Mouse (Mus musculus) E14TG2a.4 (cell line): ENCODE measurements around the gene Pde4d.

Experiments used
- CTCF ChIP-seq: conservative IDR thresholded peaks from 2 replicates; pipeline ENCODE4 v1.5.1; 2014; ENCODE audit warnings: low read length
- NANOG ChIP-seq: IDR thresholded peaks from 2 replicates; pipeline ENCODE4 v1.6.1; 2014; ENCODE audit warnings: borderline replicate concordance, low read length, mixed read lengths
- POU5F1 ChIP-seq: IDR thresholded peaks from 2 replicates; pipeline ENCODE4 v1.6.1; 2014; ENCODE audit warnings: low read length, borderline replicate concordance

DNA sequence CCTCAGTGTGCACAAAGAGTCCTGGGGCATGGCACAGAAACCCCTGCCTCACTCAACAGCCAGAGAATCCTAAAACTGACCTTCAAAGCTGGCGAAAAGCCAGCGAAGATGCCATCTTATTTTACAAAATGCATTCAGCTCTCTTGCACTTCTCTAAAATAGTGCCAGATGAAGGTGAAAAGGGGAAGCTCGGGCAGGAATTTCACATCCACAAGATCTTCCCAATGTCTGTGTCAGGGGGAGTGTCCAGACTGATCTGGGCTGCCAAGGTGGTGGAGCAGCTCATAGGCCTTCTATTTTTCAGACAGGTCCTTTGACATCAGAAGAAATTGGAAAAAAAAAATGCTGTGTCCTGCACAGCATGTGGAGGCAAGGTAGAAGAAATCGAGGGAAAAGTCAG, 1110.5 kb downstream of the Pde4d start:
- TF ChIP-seq CTCF (no peak), POU5F1 (no peak), NANOG (no peak)
